Mouse (Mus musculus) 416B (cell line): ENCODE data around the gene Syce1l.

Experiments used
- DNase-seq: peaks from one replicate; pipeline ENCODE4 v3.0.0; 2011; ENCODE audit warnings: low read depth

The Syce1l gene

DNA sequence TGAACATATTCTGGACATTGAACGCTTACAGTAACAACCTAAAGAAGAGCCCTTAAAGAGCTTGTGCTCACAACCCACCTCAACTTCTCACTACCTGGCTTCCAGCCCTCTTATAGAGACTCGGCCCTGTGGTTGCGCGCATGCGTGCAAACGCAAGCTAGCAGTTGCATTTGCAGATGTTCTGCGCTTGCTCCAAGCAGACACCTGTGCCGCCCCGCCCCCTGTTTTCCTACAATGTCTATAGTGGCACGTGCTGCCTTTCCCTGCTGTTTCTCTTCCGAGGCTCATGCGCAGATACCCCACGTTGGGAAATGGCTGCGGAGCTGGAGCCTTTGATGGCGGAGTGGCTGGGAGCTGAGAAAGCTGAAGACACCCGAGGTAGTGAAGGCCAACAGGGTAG, at the start of gene Syce1l:
Gene Syce1l, plus strand, starts transcription at position 288 of the 400 bp plus-strand sequence.
- no peak for DNase-seq

- no peak for DNase-seq
Measured at GRCm38 (mm10) chr8:113598401-113598800, 44.6 kb upstream of the Syce1l start.

DNA sequence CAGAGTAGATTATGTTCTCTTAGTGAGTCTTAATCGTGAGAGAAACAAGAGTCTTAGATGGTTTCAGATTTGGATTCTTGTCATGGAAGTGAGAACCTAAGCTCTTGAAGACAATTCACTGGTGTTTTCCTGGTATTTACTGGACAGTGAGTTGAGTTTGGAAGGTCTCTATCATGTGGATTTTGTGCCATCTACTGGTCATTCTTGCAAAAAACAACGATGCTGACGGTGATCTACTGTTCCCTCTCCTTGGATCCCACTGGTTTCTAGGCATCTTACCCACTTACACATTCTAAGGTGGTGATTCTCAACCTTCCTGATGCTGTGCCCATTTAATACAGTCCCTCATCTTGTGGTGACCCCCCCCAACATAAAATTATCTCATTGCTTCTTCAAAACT, 10.4 kb upstream of the Syce1l start:
- peak; percentile 68 for DNase-seq

- DNase-seq = no peak
Measured at GRCm38 (mm10) chr8:113634161-113634560, 8.9 kb upstream of the Syce1l start.

DNA sequence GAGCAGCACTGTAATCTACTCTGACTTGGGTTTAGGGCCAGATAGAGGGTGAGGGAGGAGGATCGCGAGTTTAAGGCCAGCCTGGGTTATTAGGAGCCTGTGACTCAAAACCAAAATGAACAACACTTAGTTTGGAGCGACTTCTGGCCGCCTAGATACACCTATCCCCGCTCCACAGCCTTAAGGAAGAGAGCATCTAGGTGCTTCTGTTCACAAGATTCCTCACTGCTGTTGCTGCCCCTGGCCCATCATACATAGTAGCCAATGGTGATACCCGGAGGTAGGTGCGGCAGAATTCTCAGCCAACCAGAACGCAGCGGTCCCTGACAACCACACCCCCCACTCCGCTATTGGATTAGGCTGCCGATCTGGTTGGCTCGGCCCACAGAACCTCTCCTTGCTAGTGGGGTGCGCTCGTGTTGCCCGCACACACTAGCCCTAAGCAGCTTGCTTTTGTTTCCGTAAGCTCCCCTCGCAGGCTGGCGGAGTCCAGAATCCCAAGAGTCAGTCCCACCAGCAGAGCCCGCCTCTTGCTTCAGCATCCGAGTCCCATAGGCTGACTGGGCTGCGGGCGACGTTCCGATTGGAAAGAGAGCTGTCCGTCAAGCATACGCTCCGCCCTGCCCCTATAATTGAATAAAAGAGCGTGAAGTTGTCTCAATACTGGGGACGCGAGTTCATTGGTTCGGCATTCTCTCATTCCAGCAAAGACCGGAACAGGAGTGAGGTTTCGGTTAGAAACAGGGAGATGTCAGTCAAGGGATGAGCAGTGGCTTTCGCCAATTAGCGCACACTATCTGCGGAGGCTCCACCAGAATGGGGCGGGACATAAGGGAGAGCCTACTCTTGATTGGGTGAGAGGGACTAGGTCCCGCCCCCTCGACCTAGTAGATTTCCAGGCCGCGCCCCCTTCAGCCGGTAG, 8.1 kb upstream of the Syce1l start, which contains the start of gene Mon1b:
Gene Mon1b, plus strand, starts transcription at position 918 of the 922 bp plus-strand sequence.
- DNase-seq = peak; percentile 99

DNA sequence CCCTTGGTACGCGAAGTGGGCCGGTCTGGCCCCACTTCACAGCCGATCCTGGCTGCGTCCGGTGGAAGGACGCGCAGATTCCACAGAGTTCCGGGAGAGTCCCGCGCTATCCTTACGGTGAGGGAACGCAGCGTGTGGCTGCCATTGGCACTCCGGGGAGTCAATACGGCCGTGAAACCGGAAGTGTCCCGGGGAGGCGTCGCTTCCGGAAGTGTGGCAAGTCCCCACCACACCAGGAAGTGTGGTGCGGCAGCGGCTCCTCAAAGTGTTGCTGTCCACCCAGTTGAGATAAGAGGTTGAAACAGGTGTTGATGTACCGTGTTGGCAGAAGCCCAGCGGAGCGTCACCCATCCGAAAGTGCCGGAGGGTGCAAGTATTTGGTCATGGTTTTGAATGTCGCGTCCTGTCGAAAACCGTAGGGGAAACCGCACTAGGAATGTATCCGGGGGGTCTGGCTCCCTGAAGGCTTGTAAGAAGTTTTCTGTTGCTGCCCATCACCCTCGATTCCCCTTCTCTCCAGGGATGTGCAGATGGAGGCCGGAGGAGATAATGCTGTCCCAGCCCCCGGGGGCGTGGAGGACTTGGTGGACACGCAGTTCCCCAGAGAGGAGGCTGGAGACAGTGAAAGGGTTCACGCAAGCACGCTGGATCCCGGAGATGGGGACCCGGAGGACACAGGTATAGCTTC, 7.3 kb upstream of the Syce1l start:
- DNase-seq = no peak

DNA sequence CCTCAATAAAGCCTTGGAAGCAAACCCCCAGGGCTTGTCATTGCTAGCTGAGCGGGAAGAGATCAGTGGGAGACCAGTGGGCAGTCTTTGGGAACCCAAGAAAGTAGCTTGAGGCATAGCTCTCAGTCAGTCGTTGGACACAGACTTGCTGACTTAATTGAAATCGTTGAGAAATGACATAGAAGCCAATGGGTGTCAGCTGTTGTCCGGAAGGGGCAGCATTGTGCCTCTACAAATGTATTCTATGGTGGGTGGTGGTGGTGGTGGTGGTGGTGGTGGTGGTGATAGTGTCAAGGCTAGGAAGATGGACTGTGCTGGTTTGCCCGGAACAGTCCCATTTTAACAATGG, 6.8 kb upstream of the Syce1l start:
- peak; percentile 44 for DNase-seq

- no peak for DNase-seq
Measured at GRCm38 (mm10) chr8:113640357-113640756, 2.7 kb upstream of the Syce1l start.

- DNase-seq = no peak
Measured at GRCm38 (mm10) chr8:113643479-113644210, 632 bp downstream of the Syce1l start.

DNA sequence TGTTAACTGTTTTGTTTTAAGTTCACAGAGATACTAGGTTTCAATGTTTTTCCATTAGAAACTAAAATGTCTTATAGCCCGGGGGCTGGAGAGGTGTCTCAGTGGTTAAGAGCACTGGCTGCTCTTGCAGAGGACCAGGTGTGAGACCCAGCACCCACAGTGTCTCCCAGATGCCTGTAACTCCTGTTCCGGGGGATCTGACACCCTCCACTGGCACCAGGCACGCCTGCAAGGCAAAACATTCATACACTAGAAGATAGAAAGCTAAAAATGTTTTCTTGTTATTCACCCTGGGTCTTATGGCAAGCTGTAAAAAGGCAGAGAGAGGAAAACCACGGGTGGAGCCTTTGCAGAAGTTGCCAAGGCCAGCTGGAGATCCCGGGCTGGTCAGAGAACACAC, 2.2 kb downstream of the Syce1l start:
- no peak for DNase-seq

GRCm38 (mm10) chr8:113652450-113652849, 9.4 kb downstream of the Syce1l start:
- no peak for DNase-seq

DNA sequence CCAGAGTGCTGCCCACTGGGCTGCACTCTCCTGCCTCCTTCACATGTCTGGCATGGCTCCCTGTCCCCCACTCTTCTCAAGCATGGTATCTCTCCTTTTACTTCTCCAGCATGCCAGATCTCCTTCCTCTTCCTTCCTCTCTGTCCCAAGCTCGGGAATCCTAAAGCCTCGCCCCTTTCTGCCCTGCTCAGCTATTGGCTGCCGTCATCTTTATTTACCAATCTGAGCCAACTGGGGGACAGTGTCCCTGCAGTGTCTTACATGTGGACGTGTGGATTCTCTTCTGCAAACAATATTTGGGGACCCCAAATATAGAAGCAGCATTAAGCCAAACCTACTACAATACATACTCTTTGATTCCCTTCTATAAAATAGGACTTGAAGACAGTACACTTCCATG, 10.1 kb downstream of the Syce1l start:
- DNase-seq = no peak

DNA sequence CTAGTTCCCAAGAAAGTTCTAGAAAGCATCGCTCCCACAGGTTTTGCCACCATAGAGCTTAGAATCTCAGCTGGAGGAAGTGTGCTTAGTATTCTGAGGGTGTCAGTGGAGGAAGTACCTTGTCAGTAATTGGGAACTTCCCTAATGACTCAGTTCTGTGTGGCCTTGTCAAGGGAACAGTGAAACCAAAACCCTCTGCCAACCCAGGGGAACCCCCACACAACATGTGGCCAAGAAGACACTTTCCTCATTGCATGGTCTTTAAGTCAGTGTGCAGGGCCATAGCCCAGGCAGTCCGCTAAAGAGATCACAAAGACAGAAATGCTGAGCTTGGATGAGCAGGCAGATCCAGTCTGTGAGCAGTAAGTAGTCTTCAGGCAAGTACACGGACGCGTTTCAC, 13.1 kb downstream of the Syce1l start:
- peak; percentile 75 for DNase-seq

GRCm38 (mm10) chr8:113656681-113657298, 13.8 kb downstream of the Syce1l start:
- no peak for DNase-seq

DNA sequence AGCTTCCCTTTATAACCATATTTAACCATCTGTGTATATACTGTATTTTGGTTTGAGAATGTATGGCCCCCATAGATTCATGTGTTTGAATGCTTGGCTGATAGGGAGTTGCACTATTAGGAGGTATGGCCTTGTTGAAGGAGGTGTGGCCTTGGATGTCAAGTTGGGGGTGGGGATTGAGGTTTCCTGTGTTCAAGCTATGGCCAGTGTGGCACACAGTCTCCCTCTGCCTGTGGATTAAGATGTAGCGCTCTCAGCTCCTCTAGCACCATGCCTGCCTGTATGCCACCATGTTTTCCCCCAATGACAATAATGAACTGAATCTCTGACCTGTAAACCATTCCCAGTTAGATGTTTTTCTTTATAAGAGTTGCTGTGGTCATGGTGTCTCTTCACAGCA, 17.1 kb downstream of the Syce1l start:
- peak; percentile 76 for DNase-seq

- DNase-seq = peak; percentile 82
Measured at GRCm38 (mm10) chr8:113664544-113664943, 21.5 kb downstream of the Syce1l start.

DNA sequence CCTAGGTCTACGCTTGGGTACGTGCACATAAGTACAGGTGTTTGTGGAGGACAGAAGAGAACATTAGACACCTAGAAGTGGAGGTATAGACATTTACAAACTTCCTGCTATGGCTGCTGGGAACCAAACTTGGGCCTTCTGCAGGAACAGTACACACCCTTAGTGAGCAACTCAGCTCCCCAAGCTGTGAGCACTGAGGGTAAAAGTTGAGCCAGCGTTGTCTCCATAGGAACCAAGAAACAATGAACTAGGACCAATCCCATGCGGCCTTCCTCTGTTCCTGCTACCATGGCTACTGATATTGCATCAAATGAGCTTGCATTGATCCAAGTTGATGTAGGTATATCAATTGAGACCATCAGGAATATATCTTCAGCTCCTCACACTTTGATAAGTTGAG, 22.0 kb downstream of the Syce1l start:
- DNase-seq = no peak

DNA sequence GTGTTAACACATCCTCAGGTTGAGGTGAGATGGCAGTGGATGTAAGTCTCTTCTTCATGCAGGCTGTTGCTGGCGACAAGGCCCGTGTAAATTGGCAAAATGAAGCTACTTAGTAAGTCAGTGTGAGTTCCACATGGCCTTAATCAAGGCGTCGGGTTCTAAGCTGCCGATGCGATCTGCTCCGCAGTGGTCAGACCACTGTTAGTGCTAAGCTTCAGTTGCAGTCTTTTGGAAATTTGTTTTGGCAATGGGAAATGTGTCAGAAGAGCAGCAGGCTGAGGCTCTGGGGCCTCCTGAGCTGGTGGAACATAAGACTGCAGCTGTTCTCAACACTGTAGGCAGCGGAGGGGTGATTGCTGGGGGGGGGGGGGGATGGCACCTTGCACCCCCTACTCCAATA, 22.9 kb downstream of the Syce1l start:
- DNase-seq = no peak

GRCm38 (mm10) chr8:113666714-113667432, 23.9 kb downstream of the Syce1l start:
- DNase-seq = no peak

- DNase-seq = no peak
Measured at GRCm38 (mm10) chr8:113669924-113670323, 26.9 kb downstream of the Syce1l start.

GRCm38 (mm10) chr8:113672599-113673255, 29.7 kb downstream of the Syce1l start:
- no peak for DNase-seq
